Mouse (Mus musculus) hindbrain, postnatal 0 days (tissue): Measurements from ENCODE around the gene Gm21987. TPM values are rescaled to one million over a fixed set of nuclear protein-coding genes. Genes with fewer than 3 reads are reported as not detected.
"Not testable (repeated sequence)": the region's sequence is repeated elsewhere in the genome, so short reads cannot be mapped to it uniquely, and the experiment has no call there.

ENCODE experiments used
- ATAC-seq: fragments of 200-750 bp; cut with Nextera tagmentation; 2 replicates; pipeline ENCODE4 v1.8.0; 2017; ENCODE audit warnings: mild to moderate bottlenecking, moderate TSS enrichment, moderate library complexity
- DNase-seq: peaks from one replicate; pipeline ENCODE4 v3.0.0-alpha.2; 2015; ENCODE audit warnings: low spot score
- H3K27ac ChIP-seq: fragments of 300-500 bp; sonication (generic); 2 replicates; pipeline ENCODE4 v1.5.1; 2014; ENCODE audit warnings: mild to moderate bottlenecking
- H3K27me3 ChIP-seq: fragments of 300-500 bp; sonication (generic); 2 replicates; pipeline ENCODE4 v1.6.1; 2014; ENCODE audit warnings: low read length, mixed read lengths; ENCODE audit not compliant: insufficient read depth
- H3K36me3 ChIP-seq: fragments of 300-500 bp; sonication (generic); 2 replicates; pipeline ENCODE4 v1.6.1; 2014; ENCODE audit warnings: low read length, mixed read lengths; ENCODE audit not compliant: insufficient read depth
- H3K4me1 ChIP-seq: fragments of 300-500 bp; sonication (generic); 2 replicates; pipeline ENCODE4 v1.6.1; 2014; ENCODE audit warnings: antibody characterized with exemption, low read length, mixed read lengths; ENCODE audit not compliant: insufficient read depth
- H3K4me2 ChIP-seq: fragments of 300-500 bp; sonication (generic); 2 replicates; pipeline ENCODE4 v1.6.1; 2014; ENCODE audit warnings: low read depth, mild to moderate bottlenecking, low read length, moderate library complexity, mixed read lengths
- H3K4me3 ChIP-seq: fragments of 300-500 bp; sonication (generic); 2 replicates; pipeline ENCODE4 v1.5.1; 2014; ENCODE audit warnings: low read length
- H3K9ac ChIP-seq: fragments of 300-500 bp; sonication (generic); replicated peaks from 2 replicates; pipeline ENCODE4 v1.6.1; 2014; ENCODE audit warnings: mild to moderate bottlenecking, low read length, moderate library complexity, mixed read lengths
- H3K9me3 ChIP-seq: fragments of 300-500 bp; sonication (generic); 2 replicates; pipeline ENCODE4 v1.6.1; 2016; ENCODE audit warnings: low read length, mixed read lengths
- CTCF ChIP-seq: IDR thresholded peaks from 2 replicates; pipeline ENCODE4 v1.5.1; 2016; ENCODE audit warnings: antibody characterized with exemption, control low read depth, low read depth
- WGBS: fragments of 180-500 bp; shearing (Covaris S2); extraction: QIAGEN DNeasy Blood & Tissue Kit; methylation state at CpG from one replicate; pipeline ENCODE4 v1.1.7; 2014; 5-methylcytosine and 5-hydroxymethylcytosine counted together
- polyA plus RNA-seq: library from polyadenylated mRNA; unstranded; fragments of >200 nt; fragmentation: Nextera tagmentation; extraction: Ambion mirVana; gene quantifications from 2 replicates; pipeline ENCODE4 v1.2.1, GENCODE M21; 2015
- total RNA-seq: library from RNA; depleted of rRNA; stranded (reverse); fragments of >200 nt; gene quantifications from 2 replicates; pipeline ENCODE4 v1.2.3, GENCODE M21; 2014

Gm21987 gene
- total and polyA plus RNA-seq, 2 experiments from 2014 or later, result not detected

DNA sequence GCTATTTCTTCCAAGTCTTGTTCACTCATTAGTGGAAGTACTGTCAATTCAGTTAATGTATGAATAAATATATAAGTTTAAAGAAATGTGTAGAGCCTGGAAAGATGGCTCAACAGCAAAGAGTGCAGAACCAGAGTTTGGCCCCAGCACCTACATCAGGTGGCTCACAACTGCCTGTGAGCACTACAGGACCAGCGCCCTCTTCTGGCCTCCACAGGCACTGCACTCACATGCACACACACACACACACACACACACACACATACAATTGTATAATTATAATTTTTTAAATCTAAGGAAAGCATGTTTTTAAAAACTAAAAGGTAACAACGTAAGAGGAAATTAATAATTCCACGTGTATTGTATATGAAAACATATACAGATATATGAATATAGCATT is 17.5 kb upstream of the Gm21987 start:
- WGBS, result 93% methylated on average over 3 of the region's 3 CpGs
- H3K27me3 ChIP-seq, result no peaks in the 10 kb centered on the region
- H3K36me3 ChIP-seq, result no peaks in the 10 kb centered on the region
- ATAC-seq, result no peak
- DNase-seq, result no peak
- no peak overlapping the region for H3K4me3 ChIP-seq
- no peaks in the 10 kb centered on the region for H3K9me3 ChIP-seq
- TF ChIP-seq CTCF, result peak; percentile 26; the same call in 1 of the 2 replicates
- H3K4me1 ChIP-seq, result no peaks in the 10 kb centered on the region
- no peak overlapping the region for H3K27ac ChIP-seq
- H3K9ac ChIP-seq, result no peak overlapping the region
- no peak overlapping the region for H3K4me2 ChIP-seq

DNA sequence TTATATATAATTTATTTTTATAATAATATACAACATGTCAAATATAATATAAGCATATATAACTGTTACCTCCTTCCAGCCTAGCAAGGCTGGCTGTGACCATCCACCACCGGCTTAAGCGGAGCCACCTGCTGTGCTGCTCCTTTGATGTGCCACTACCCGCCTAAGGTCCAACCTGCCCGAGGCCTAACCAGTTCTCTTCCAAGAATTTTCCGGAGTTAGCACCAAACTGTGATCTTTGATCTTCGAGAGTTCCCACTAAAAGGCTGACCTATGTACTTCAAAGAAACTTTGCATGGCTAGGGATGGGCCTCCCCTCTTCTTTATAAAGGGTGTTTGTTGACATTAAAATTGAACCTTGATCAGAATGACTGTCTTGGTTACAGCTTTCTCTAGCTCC is 12.4 kb upstream of the Gm21987 start:
- H3K27ac ChIP-seq, result no peak overlapping the region
- H3K4me1 ChIP-seq, result no peaks in the 10 kb centered on the region
- H3K4me3 ChIP-seq, result no peak overlapping the region
- no peaks in the 10 kb centered on the region for H3K36me3 ChIP-seq
- ATAC-seq (no peak), DNase-seq (no peak)
- no peaks in the 10 kb centered on the region for H3K27me3 ChIP-seq
- no peak for TF ChIP-seq CTCF
- no peaks in the 10 kb centered on the region for H3K9me3 ChIP-seq
- WGBS, result 51% methylated on average over 6 of the region's 6 CpGs
- no peak overlapping the region for H3K4me2 ChIP-seq
- H3K9ac ChIP-seq, result no peak overlapping the region

DNA sequence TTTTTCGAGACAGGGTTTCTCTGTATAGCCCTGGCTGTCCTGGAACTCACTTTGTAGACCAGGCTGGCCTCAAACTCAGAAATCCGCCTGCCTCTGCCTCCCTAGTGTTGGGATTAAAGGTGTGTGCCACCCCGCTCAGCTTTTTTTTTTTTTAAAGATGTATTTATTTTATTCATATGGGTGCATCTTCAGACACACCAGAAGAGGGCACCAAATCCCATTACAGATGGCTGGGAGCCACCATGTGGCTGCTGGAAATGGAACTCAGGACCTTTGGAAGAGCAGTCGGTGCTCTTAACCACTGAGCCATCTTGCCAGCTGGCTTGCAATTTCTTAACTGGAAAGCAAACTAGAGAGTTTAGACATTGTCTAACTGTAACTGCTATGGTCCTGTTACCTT is 8.8 kb upstream of the Gm21987 start:
- WGBS, result 86% methylated on average over 4 of the region's 4 CpGs
- H3K4me2 ChIP-seq, DNase-seq, H3K4me1 ChIP-seq, H3K36me3 ChIP-seq, H3K9ac ChIP-seq, H3K27me3 ChIP-seq, H3K9me3 ChIP-seq, H3K4me3 ChIP-seq, H3K27ac ChIP-seq, ATAC-seq: not testable (repeated sequence)

DNA sequence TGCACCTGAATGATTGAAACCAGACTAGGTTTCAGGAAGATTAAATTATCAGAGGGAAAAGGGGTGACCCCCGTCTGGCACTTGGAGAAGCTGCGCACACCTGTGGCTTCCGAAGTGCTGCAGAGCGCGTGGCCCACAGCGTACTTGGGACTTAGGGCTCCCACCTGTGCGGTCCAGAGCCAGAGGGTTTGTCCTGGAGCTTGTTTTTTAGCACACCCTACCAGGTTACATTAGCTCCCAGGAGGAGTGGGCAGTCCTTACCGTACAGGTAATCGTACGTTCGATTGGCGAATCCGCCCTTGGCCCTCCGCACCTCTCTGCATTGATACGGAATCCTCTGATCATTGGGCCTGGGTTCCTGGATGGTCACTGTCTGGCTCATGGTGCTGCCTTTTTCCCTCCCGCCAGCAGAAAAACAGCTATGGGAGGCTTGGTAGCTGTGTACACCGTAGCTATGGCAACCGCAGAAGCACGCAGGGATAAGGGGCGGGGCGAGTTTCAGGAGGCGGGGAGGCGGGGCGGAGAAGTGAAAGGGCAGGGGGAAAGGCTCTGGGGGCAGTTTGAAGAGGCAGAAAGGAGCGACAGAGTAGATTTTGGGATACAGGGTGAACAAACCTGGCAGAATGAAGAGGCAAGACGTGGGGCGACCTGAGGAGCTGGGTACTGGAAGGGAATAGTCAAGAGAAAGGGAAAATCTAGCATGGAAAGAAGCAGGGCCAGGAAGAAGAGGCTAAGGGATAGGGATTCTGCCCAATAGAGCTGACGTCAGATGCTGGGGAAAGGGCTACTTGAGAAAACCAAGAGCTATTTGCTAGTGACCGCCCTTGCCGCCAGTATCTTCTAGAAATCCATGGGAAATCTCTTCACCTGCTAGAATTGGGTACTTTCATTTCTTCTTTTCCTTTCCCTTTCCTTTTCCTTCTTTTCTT is 5.2 kb upstream of the Gm21987 start, which contains the start of gene Maats1:
TSS of gene Maats1 (minus strand) at position 748 of the 929 bp plus-strand sequence.
- ATAC-seq (peak; percentile 90), DNase-seq (peak; percentile 87)
- 8% methylated on average over 30 of the region's 30 CpGs for WGBS
- Histone ChIP-seq H3K9ac (peak within 1 kb of the TSS; percentile 35; the same call in 1 of the 2 replicates), H3K27me3 (no peaks in the 10 kb centered on the region), H3K4me1 (no peaks in the 10 kb centered on the region), H3K27ac (no peak within 1 kb of the TSS), H3K9me3 (no peaks in the 10 kb centered on the region), H3K36me3 (no peaks in the 10 kb centered on the region), H3K4me2 (peak within 1 kb of the TSS; percentile 73), H3K4me3 (peak within 1 kb of the TSS; percentile 42)
- no peak for TF ChIP-seq CTCF

DNA sequence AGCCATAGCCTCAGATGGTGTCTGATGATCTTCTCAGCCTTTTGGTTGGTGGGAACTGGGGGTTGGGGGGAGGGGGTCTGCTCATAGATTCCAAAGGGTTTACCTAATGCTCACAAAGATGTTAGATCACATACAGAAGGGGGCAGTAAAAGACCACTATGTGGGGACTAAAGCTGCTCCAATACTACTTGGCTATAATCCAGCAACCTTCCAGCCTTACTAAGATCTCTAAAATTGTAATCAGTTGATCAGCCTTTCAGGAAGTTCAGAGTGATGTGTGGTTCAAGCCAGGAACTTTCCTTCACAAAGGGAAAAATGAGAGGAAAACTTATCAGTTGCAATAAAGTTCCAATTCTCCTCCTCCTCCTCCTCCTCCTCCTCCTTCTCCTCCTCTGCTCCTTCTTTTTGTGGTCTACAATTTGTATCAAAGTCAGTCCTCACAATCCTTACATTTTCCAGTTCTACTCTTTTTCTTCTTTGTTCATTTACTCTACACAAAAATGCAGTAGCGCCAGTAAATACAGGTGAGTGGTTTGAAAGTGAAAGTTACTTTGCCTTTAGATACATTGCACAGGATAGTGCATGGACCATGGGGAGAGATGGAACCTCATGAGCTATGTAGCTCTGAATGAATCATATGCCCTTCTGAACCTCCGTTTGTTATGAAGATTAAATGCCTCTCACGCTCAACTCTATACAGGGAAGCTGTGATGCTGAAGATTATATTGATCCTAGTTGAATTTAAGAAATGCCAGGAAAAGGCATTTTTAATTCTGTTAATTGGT is 1.7 kb upstream of the Gm21987 start:
- TF ChIP-seq CTCF, result peak; percentile 68
- no peaks in the 10 kb centered on the region for H3K27me3 ChIP-seq
- H3K36me3 ChIP-seq, result 0 out of 2 replicates have a peak, but pooled peaks cover 3% of the 10 kb centered on the region
- H3K4me1 ChIP-seq, result no peaks in the 10 kb centered on the region
- DNase-seq (peak; percentile 93), ATAC-seq (0 out of 2 replicates have a peak, but pooled peaks have one; percentile 39)
- WGBS, result 78% methylated on average over 3 of the region's 3 CpGs
- no peak overlapping the region for H3K4me2 ChIP-seq
- no peak overlapping the region for H3K27ac ChIP-seq
- H3K9ac ChIP-seq, result no peak overlapping the region
- no peak overlapping the region for H3K4me3 ChIP-seq
- H3K9me3 ChIP-seq, result no peaks in the 10 kb centered on the region

DNA sequence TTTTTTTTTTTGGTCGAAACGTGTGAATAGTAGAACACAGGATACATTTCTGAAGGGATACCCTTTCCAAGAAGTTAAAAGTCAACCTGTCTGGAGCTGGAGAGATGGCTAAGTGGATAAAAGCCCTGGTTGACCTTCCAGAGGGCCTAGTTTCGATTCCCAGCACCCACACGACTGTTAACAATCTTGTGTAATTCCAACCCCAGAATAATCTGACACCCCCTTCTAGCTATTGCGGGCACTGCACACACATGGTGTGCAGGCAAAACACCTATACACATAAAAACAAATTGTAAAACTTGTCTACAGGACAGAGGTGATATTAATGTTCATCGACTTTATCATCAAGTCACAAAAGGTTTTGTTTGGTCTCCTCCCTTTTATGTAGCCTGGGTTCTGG is 748 bp downstream of the Gm21987 start:
- H3K4me2 ChIP-seq, result peak overlapping the region; percentile 84

More for the DNA sequence above, 748 bp downstream of the Gm21987 start:
- TF ChIP-seq CTCF, result no peak
- peak overlapping the region; percentile 88 for H3K4me3 ChIP-seq
- no peak overlapping the region for H3K27ac ChIP-seq
- ATAC-seq, result no peak
- no peaks in the 10 kb centered on the region for H3K4me1 ChIP-seq
- WGBS, result 64% methylated on average over 6 of the region's 6 CpGs
- no peaks in the 10 kb centered on the region for H3K27me3 ChIP-seq
- H3K36me3 ChIP-seq, result peaks cover 10% of the 10 kb centered on the region; the same call in 1 of the 2 replicates
- no peak for DNase-seq
- H3K9me3 ChIP-seq, result no peaks in the 10 kb centered on the region
- peak overlapping the region; percentile 71; the same call in 1 of the 2 replicates for H3K9ac ChIP-seq
